Mouse (Mus musculus): ENCODE results near the gene Fancf. TPM values are rescaled to one million over a fixed set of nuclear protein-coding genes. Genes with fewer than 3 reads are reported as not detected.

Gene Fancf
- total RNA-seq, 4 experiments from 2014 or later, result 10.5 to 16.5 (median 13.5) TPM

- DNase-seq, result no peak
These were observed 21.6 kb downstream of the Fancf start for GRCm38 (mm10) chr7:51840515-51840914.

- DNase-seq, result no peak
These were observed 30.1 kb downstream of the Fancf start for GRCm38 (mm10) chr7:51831917-51832316.

- DNase-seq, result no peak
These were observed 38.3 kb downstream of the Fancf start for GRCm38 (mm10) chr7:51823562-51824338.

GRCm38 (mm10) chr7:51821467-51821866 is 40.6 kb downstream of the Fancf start:
- DNase-seq, result no peak

GRCm38 (mm10) chr7:51819891-51820290 is 42.2 kb downstream of the Fancf start:
- DNase-seq, result no peak

GRCm38 (mm10) chr7:51818251-51818974 is 43.7 kb downstream of the Fancf start:
- DNase-seq, result no peak

GRCm38 (mm10) chr7:51816283-51816839 is 45.7 kb downstream of the Fancf start:
- DNase-seq, result no peak

GRCm38 (mm10) chr7:51815473-51816282 is 46.4 kb downstream of the Fancf start:
- no peak for DNase-seq

Other genes with a start within 250 kb of the Fancf start
- gene Slc17a6, start 240.3 kb downstream of the Fancf start, total RNA-seq (2022), result 1 to 10 TPM; 2.0 to 3.2 (median 2.7) TPM
- 10 to 100 TPM; 45.7 to 85.5 (median 58.7) TPM for gene Gas2, start 252 bp downstream of the Fancf start, total RNA-seq (2022)
- gene Svip, start 143.8 kb upstream of the Fancf start, total RNA-seq (2022), result 10 to 100 TPM; 22.4 to 38.3 (median 30.2) TPM
- gene 1700015G11Rik, start 153.5 kb upstream of the Fancf start, total RNA-seq (2022), result not detected

Data from adrenal gland, adult 8-10 months (tissue).